ENCODE assay signal across 8 mouse cellular contexts in genomic region chr8:124780236-124780635, GRCm38 (mm10). TPM values are rescaled to one million over a fixed set of nuclear protein-coding genes. Genes with fewer than 3 reads are reported as not detected.
A peak's percentile ranks its signal among the peaks of the same experiment; 100 is the strongest.
DNase-seq lines count a peak whose midpoint lies in the region; ATAC-seq and TF ChIP-seq lines count a peak whose summit lies in the region.

No protein-coding gene starts in this region.

- no peaks in the 10 kb centered on the region for H3K9me3 ChIP-seq in CH12.LX (replicated peaks; ENCODE audit: low read length)
- no peaks in the 10 kb centered on the region for H3K9me3 ChIP-seq in heart, embryonic 16.5 days (replicated peaks; ENCODE audit: control insufficient read depth, low read length)
- no peaks in the 10 kb centered on the region for H3K9me3 ChIP-seq in midbrain, embryonic 16.5 days (replicated peaks; ENCODE audit: control insufficient read depth, low read length, poor library complexity, severe bottlenecking)

- ATAC-seq in heart, embryonic 16.5 days (replicated peaks; ENCODE audit: extremely low read depth, insufficient read depth, low FRiP score), result peak; percentile 96
- peak; percentile 70 for ATAC-seq in midbrain, embryonic 16.5 days

- DNase-seq in gastrocnemius, adult 18-20 months (ENCODE audit: low spot score), result peak; percentile 68
- DNase-seq in gastrocnemius, postnatal 4 days (ENCODE audit: low spot score in 2 of 2), result no peak
- no peak for DNase-seq in CH12.LX (ENCODE audit: extremely low read depth)
- peak; percentile 72 to 75 for DNase-seq in cerebellum, postnatal 14 days
- DNase-seq in testis, postnatal 14 days (ENCODE audit: low spot score), result no peak
- DNase-seq in left cerebral cortex, postnatal 36 days (ENCODE audit: low spot score in 2 of 2), result no peak

- H3K27ac ChIP-seq in CH12.LX (ENCODE audit: insufficient read depth, low read depth), result no peak overlapping the region
- peak overlapping the region; percentile 84 for H3K27ac ChIP-seq in heart, embryonic 16.5 days (ENCODE audit: low read length)
- H3K27ac ChIP-seq in midbrain, embryonic 16.5 days (ENCODE audit: low read length), result peak overlapping the region; percentile 82

- TF ChIP-seq CTCF in CH12.LX (conservative IDR thresholded peaks at IDR 0.05 in 1 of 2, IDR thresholded peaks at IDR 0.05 in 1 of 2; ENCODE audit: low read depth in 2 of 2, low read length in 2 of 2), result no peak

- H3K4me1 ChIP-seq in CH12.LX (ENCODE audit: control insufficient read depth in 1 of 2, insufficient read depth in 2 of 2), result peaks cover 2 to 5% of the 10 kb centered on the region in 2 experiments; a peak in 3 of 4 replicates
- H3K4me1 ChIP-seq in heart, embryonic 16.5 days (ENCODE audit: control insufficient read depth, insufficient read depth, low read length), result peaks cover 16% of the 10 kb centered on the region
- peaks cover 15% of the 10 kb centered on the region for H3K4me1 ChIP-seq in midbrain, embryonic 16.5 days (ENCODE audit: control insufficient read depth, insufficient read depth, low read length)

- dilution Hi-C loops in CH12.LX (cut with MboI; ENCODE audit: extremely low pct_ligation_motif_present, extremely low pct_unique_long_range_greater_than_20kb, low sequenced_read_pairs), result no loop called here

- in situ Hi-C loops in CH12.LX (cut with MboI; ENCODE audit: low pct_ligation_motif_present, low pct_unique_long_range_greater_than_20kb, low sequenced_read_pairs), result no loop called here

- H3K9ac ChIP-seq in CH12.LX (ENCODE audit: insufficient read depth, low read depth), result no peak overlapping the region
- H3K9ac ChIP-seq in heart, embryonic 16.5 days (ENCODE audit: low read length), result peak overlapping the region; percentile 45
- no peak overlapping the region for H3K9ac ChIP-seq in midbrain, embryonic 16.5 days (ENCODE audit: low read depth, low read length)

- H3K36me3 ChIP-seq in CH12.LX (replicated peaks in 1 of 2; ENCODE audit: control insufficient read depth in 1 of 2, insufficient read depth in 1 of 2, low read length in 1 of 2), result no peaks in the 10 kb centered on the region
- H3K36me3 ChIP-seq in heart, embryonic 16.5 days (ENCODE audit: control insufficient read depth, insufficient read depth), result no peaks in the 10 kb centered on the region
- no peaks in the 10 kb centered on the region for H3K36me3 ChIP-seq in midbrain, embryonic 16.5 days (ENCODE audit: control insufficient read depth, insufficient read depth, low read length)

- H3K27me3 ChIP-seq in CH12.LX (replicated peaks), result peaks cover 50% of the 10 kb centered on the region
- H3K27me3 ChIP-seq in heart, embryonic 16.5 days (ENCODE audit: control insufficient read depth, insufficient read depth, low read length), result no peaks in the 10 kb centered on the region; the same call in 1 of the 2 replicates
- H3K27me3 ChIP-seq in midbrain, embryonic 16.5 days (ENCODE audit: control insufficient read depth, insufficient read depth, low read depth, low read length), result no peaks in the 10 kb centered on the region; the same call in 1 of the 2 replicates

- no peak for TF ChIP-seq POLR2A in CH12.LX (IDR thresholded peaks at IDR 0.05; ENCODE audit: low read depth, low read length)

- TF ChIP-seq EP300 in CH12.LX (IDR thresholded peaks at IDR 0.05; ENCODE audit: low read length), result no peak

- 3% methylated on average over 7 of the region's 7 CpGs for WGBS in heart, embryonic 16.5 days
- 12% methylated on average over 7 of the region's 7 CpGs for WGBS in midbrain, embryonic 16.5 days

- no peak for TF ChIP-seq RAD21 in CH12.LX (IDR thresholded peaks at IDR 0.05; ENCODE audit: low read depth, low read length)

- intact Hi-C loops in left cerebral cortex, postnatal 36 days (cut with DNase I), result no loop called here

- H3K79me2 ChIP-seq in CH12.LX (replicated peaks; ENCODE audit: control insufficient read depth, extremely low read depth, insufficient read depth, poor library complexity, severe bottlenecking), result no peaks in the 10 kb centered on the region

- no peak overlapping the region for H3K4me2 ChIP-seq in CH12.LX (ENCODE audit: insufficient read depth, low read depth, poor library complexity, severe bottlenecking)
- H3K4me2 ChIP-seq in heart, embryonic 16.5 days (ENCODE audit: low read depth, low read length), result peak overlapping the region; percentile 50
- H3K4me2 ChIP-seq in midbrain, embryonic 16.5 days (ENCODE audit: low read length), result peak overlapping the region; percentile 21

- H3K4me3 ChIP-seq in CH12.LX (replicated peaks in 1 of 3; ENCODE audit: low read depth in 2 of 3, low read length in 2 of 3, poor library complexity in 1 of 3), result no peak overlapping the region
- H3K4me3 ChIP-seq in heart, embryonic 16.5 days (ENCODE audit: low read length), result no peak overlapping the region
- no peak overlapping the region for H3K4me3 ChIP-seq in midbrain, embryonic 16.5 days (ENCODE audit: low read depth, low read length)

TF ChIP-seq in CH12.LX, 34 proteins besides CTCF, POLR2A, EP300 and RAD21:
- TF ChIP-seq TBP (conservative IDR thresholded peaks at IDR 0.05; ENCODE audit: low read depth, low read length) (no peak), MEF2A (IDR thresholded peaks at IDR 0.05; ENCODE audit: borderline replicate concordance, low read depth, low read length) (0 out of 2 replicates have a peak, but pooled peaks have one; percentile 22)

RNA-seq across cellular contexts. Expression of gene Trim67, which starts 12.7 kb away (rescaled TPM):
- under 1 TPM; 0.05 to 0.21 TPM for total RNA-seq in gastrocnemius, adult 18-20 months (2021)
- under 1 TPM; 0.12 to 0.13 TPM for total RNA-seq in gastrocnemius, postnatal 4 days (2021)
- 0.04 and 0.08 TPM in 2 replicates for total RNA-seq in CH12.LX (2012; rRNA removed)
- total RNA-seq in CH12.LX (2014; rRNA removed), result not detected in 2 replicates
- 0.04 TPM in 1 of 2 replicates, not detected in the other for polyA plus RNA-seq in CH12.LX (2012; ENCODE audit: insufficient read length, low read depth)
- polyA plus RNA-seq in heart, embryonic 16.5 days (2015; fragmentation: Nextera tagmentation; extraction: Ambion mirVana), result 0.14 and 0.17 TPM in 2 replicates
- polyA plus RNA-seq in midbrain, embryonic 16.5 days (2015; fragmentation: Nextera tagmentation; extraction: Ambion mirVana), result 28.0 and 29.5 TPM in 2 replicates
- 1 to 10 TPM; 2.0 to 2.4 TPM for total RNA-seq in left cerebral cortex, postnatal 36 days (2021)

RNA-seq across cellular contexts. Expression of gene Fam89a, which starts 28.6 kb away (rescaled TPM):
- total RNA-seq in gastrocnemius, adult 18-20 months (2021), result 1 to 10 TPM in 1 of 2 experiments, under 1 TPM in 1; 0.62 to 1.5 TPM
- under 1 TPM; 0.86 to 0.96 TPM for total RNA-seq in gastrocnemius, postnatal 4 days (2021)
- total RNA-seq in CH12.LX (2012; rRNA removed) (4.5 and 4.8 TPM in 2 replicates), CH12.LX (2014; rRNA removed) (2.2 and 2.5 TPM in 2 replicates)
- polyA plus RNA-seq in CH12.LX (2012; ENCODE audit: insufficient read length, low read depth), result 3.7 and 4.9 TPM in 2 replicates
- 1.6 and 1.9 TPM in 2 replicates for polyA plus RNA-seq in heart, embryonic 16.5 days (2015; fragmentation: Nextera tagmentation; extraction: Ambion mirVana)
- 0.26 and 0.40 TPM in 2 replicates for polyA plus RNA-seq in midbrain, embryonic 16.5 days (2015; fragmentation: Nextera tagmentation; extraction: Ambion mirVana)
- under 1 TPM; 0.29 to 0.54 TPM for total RNA-seq in left cerebral cortex, postnatal 36 days (2021)

RNA-seq across cellular contexts. Expression of gene Arv1, which starts 58.3 kb away (rescaled TPM):
- total RNA-seq in gastrocnemius, adult 18-20 months (2021), result 1 to 10 TPM; 2.6 to 3.1 TPM
- 1 to 10 TPM; 6.6 to 7.1 TPM for total RNA-seq in gastrocnemius, postnatal 4 days (2021)
- 9.7 and 11.5 TPM in 2 replicates for total RNA-seq in CH12.LX (2012; rRNA removed)
- total RNA-seq in CH12.LX (2014; rRNA removed), result 11.4 and 11.9 TPM in 2 replicates
- polyA plus RNA-seq in CH12.LX (2012; ENCODE audit: insufficient read length, low read depth), result 18.8 and 22.0 TPM in 2 replicates
- 15.8 and 16.0 TPM in 2 replicates for polyA plus RNA-seq in heart, embryonic 16.5 days (2015; fragmentation: Nextera tagmentation; extraction: Ambion mirVana)
- 34.8 and 36.0 TPM in 2 replicates for polyA plus RNA-seq in midbrain, embryonic 16.5 days (2015; fragmentation: Nextera tagmentation; extraction: Ambion mirVana)
- 10 to 100 TPM in 1 of 2 experiments, 1 to 10 TPM in 1; 9.8 to 12.7 TPM for total RNA-seq in left cerebral cortex, postnatal 36 days (2021)

RNA-seq across cellular contexts. Expression of gene Ttc13, which starts 58.5 kb away (rescaled TPM):
- total RNA-seq in gastrocnemius, adult 18-20 months (2021), result 10 to 100 TPM; 17.1 to 20.6 TPM
- total RNA-seq in gastrocnemius, postnatal 4 days (2021), result 10 to 100 TPM; 28.2 to 33.1 TPM
- total RNA-seq in CH12.LX (2012; rRNA removed), result 33.6 and 36.6 TPM in 2 replicates
- 33.5 and 35.8 TPM in 2 replicates for total RNA-seq in CH12.LX (2014; rRNA removed)
- polyA plus RNA-seq in CH12.LX (2012; ENCODE audit: insufficient read length, low read depth), result 26.3 and 30.8 TPM in 2 replicates
- polyA plus RNA-seq in heart, embryonic 16.5 days (2015; fragmentation: Nextera tagmentation; extraction: Ambion mirVana), result 27.5 and 28.2 TPM in 2 replicates
- polyA plus RNA-seq in midbrain, embryonic 16.5 days (2015; fragmentation: Nextera tagmentation; extraction: Ambion mirVana), result 64.6 and 66.2 TPM in 2 replicates
- total RNA-seq in left cerebral cortex, postnatal 36 days (2021), result 10 to 100 TPM; 35.6 to 49.9 TPM

Comparison
In these comparisons a context has a peak if more than half of its experiments do, and no peak if none do; other contexts are left out.
1. DNase-seq: peak in gastrocnemius, adult 18-20 months (single experiment) and cerebellum, postnatal 14 days (2 of 2); none in gastrocnemius, postnatal 4 days (0 of 2), CH12.LX (single experiment), testis, postnatal 14 days (single experiment) and left cerebral cortex, postnatal 36 days (0 of 2).